Mouse (Mus musculus) neural tube, embryonic 11.5 days (tissue): ENCODE data around the gene Fam107b. TPM values are rescaled to one million over a fixed set of nuclear protein-coding genes. Genes with fewer than 3 reads are reported as not detected.

Source experiments
- ATAC-seq: fragments of 200-750 bp; cut with Nextera tagmentation; 2 replicates; pipeline ENCODE4 v1.8.0; 2017; ENCODE audit warnings: moderate number of reproducible peaks, mild to moderate bottlenecking, moderate TSS enrichment, moderate library complexity; ENCODE audit not compliant: insufficient read depth, low FRiP score, low TSS enrichment
- DNase-seq: peaks from one replicate; pipeline ENCODE4 v3.0.0-alpha.2; 2015; ENCODE audit warnings: low spot score
- H3K27ac ChIP-seq: fragments of 300-500 bp; sonication (generic); 2 replicates; pipeline ENCODE4 v1.5.1; 2014; ENCODE audit warnings: low read depth, mild to moderate bottlenecking, low read length
- H3K27me3 ChIP-seq: fragments of 300-500 bp; sonication (generic); 2 replicates; pipeline ENCODE4 v1.6.1; 2014; ENCODE audit warnings: mild to moderate bottlenecking, low read length, mixed read lengths; ENCODE audit not compliant: control insufficient read depth, insufficient read depth
- H3K36me3 ChIP-seq: fragments of 300-500 bp; sonication (generic); 2 replicates; pipeline ENCODE4 v1.6.1; 2014; ENCODE audit warnings: mild to moderate bottlenecking, low read length, moderate library complexity, mixed read lengths; ENCODE audit not compliant: control insufficient read depth, insufficient read depth
- H3K4me1 ChIP-seq: fragments of 300-500 bp; sonication (generic); 2 replicates; pipeline ENCODE4 v1.6.1; 2014; ENCODE audit warnings: low read length, mixed read lengths; ENCODE audit not compliant: control insufficient read depth, insufficient read depth
- H3K4me2 ChIP-seq: fragments of 300-500 bp; sonication (generic); 2 replicates; pipeline ENCODE4 v1.6.1; 2014; ENCODE audit warnings: low read depth, mild to moderate bottlenecking, moderate library complexity
- H3K4me3 ChIP-seq: fragments of 300-500 bp; sonication (generic); 2 replicates; pipeline ENCODE4 v1.5.1; 2014; ENCODE audit warnings: low read depth, low read length
- H3K9ac ChIP-seq: fragments of 300-500 bp; sonication (generic); 2 replicates; pipeline ENCODE4 v1.6.1; 2014; ENCODE audit warnings: mild to moderate bottlenecking, low read length
- H3K9me3 ChIP-seq: fragments of 300-500 bp; sonication (generic); 2 replicates; pipeline ENCODE4 v1.6.1; 2016; ENCODE audit warnings: low read length; ENCODE audit not compliant: control insufficient read depth
- WGBS: fragments of 180-500 bp; shearing (Covaris S2); extraction: QIAGEN DNeasy Blood & Tissue Kit; methylation state at CpG from one replicate; pipeline ENCODE4 v1.1.7; 2014; 5-methylcytosine and 5-hydroxymethylcytosine counted together
- polyA plus RNA-seq: library from polyadenylated mRNA; unstranded; fragments of >200 nt; fragmentation: Nextera tagmentation; extraction: Ambion mirVana; gene quantifications from 2 replicates; pipeline ENCODE4 v1.2.1, GENCODE M21; 2014

The Fam107b gene
- polyA plus RNA-seq, 1 experiment from 2014 or later: 64.4 TPM

DNA sequence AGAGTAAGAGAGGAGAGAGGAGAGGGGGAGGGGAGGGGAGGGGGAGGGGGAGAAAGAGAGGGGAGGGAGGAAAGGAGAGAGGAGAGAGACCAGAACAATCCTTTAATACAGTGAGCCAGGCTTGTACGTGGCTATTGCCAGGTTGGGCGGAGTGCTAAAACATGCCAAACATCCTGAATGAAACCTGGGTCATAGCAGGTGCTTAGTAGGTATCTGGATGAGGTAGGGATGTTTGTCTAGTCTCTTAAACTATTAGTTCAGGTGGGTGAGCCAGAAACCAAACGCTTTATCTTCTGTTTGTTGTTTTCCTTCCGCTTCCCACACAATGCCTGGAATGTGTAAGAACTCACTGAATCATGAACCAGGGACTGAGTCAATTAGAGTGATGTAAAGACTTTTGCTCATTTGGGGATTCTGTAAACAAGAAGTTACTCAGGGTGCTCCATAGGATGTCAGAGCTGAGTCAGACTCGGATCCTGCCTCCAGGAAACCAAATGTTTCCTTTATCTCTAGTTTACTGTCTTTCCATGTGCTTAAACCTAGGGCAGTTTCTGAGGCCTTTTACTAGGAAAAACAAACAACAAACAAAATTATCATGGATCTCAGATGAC lies 89.1 kb downstream of the Fam107b start:
- H3K9ac ChIP-seq: no peak overlapping the region
- no peak overlapping the region for H3K4me3 ChIP-seq
- no peak for ATAC-seq
- H3K4me2 ChIP-seq: no peak overlapping the region
- no peaks in the 10 kb centered on the region for H3K27me3 ChIP-seq
- H3K4me1 ChIP-seq: no peaks in the 10 kb centered on the region
- no peaks in the 10 kb centered on the region for H3K36me3 ChIP-seq
- H3K9me3 ChIP-seq: no peaks in the 10 kb centered on the region
- WGBS: 62% methylated on average over 5 of the region's 5 CpGs
- H3K27ac ChIP-seq: no peak overlapping the region
- no peak for DNase-seq

DNA sequence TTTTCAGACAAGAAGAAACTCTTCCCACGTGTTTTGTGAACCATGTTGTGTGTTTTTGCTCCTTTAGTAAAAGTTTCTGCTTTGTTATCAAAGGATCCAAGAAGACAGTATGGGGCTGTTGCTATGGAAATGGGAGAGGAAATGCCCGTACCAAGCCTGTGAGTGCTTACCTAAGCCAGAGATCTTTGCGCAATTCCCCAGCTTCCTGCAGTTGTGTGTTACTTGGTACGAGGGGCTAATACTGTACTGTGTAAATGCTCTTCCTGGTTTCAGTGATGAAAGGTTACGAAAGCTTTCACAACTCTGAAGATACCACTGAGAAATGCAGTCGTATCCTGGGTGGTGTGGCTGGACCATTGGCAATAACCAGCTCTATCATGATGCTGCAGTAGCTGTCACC lies 93.8 kb downstream of the Fam107b start:
- Histone ChIP-seq H3K27ac (no peak overlapping the region), H3K27me3 (no peaks in the 10 kb centered on the region), H3K4me1 (no peaks in the 10 kb centered on the region), H3K4me3 (no peak overlapping the region), H3K9ac (no peak overlapping the region), H3K9me3 (no peaks in the 10 kb centered on the region), H3K4me2 (no peak overlapping the region), H3K36me3 (no peaks in the 10 kb centered on the region)
- 75% methylated on average over 6 of the region's 6 CpGs for WGBS
- DNase-seq: no peak
- ATAC-seq: no peak

DNA sequence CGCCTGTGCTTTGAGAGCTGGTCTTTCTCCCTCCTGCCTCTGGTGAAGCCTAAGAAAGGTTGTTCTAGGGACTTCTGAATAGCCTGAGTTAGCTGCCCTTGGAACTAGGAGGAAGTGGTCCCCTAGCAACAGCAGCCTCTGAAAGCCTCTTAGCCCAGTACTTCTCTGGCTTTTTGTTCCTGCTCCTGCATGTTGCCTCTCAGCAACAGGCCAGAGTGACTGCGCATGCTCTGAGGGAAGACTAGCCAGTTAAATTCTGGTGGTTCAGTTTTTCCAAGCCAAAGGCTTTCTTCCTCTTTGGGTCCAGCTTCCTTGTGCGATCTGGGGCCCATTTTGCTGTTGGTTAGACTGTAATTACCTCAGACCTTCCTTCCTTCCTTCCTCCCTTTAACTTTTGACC lies 98.4 kb downstream of the Fam107b start:
- ATAC-seq (no peak), DNase-seq (no peak)
- no peaks in the 10 kb centered on the region for H3K27me3 ChIP-seq
- WGBS: 71% methylated on average over 3 of the region's 3 CpGs
- H3K36me3 ChIP-seq: no peaks in the 10 kb centered on the region
- no peak overlapping the region for H3K4me3 ChIP-seq
- H3K27ac ChIP-seq: no peak overlapping the region
- no peaks in the 10 kb centered on the region for H3K9me3 ChIP-seq
- H3K4me2 ChIP-seq: no peak overlapping the region
- no peaks in the 10 kb centered on the region for H3K4me1 ChIP-seq
- no peak overlapping the region for H3K9ac ChIP-seq

DNA sequence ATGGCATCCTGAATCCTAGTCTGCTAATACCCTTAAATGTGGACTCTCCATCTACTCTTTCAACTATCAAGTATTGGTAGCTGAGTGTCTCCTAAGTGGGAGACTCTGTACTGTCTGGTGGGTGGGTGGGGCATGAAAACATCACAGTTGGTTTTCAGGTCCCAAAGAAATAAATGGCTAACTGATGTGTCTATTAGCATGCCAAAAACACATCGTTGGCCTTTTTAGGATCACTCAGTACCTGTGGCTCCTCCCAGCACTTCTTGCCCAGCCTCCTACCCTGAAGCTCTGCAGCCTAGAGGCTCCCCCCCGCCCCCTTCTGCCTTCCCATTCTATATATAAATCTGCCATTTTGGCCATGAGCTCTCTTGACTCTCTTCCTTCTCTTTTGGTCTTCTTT lies 99.4 kb downstream of the Fam107b start:
- H3K4me2 ChIP-seq: no peak overlapping the region
- DNase-seq (no peak), ATAC-seq (no peak)
- 50% methylated on average over 2 of the region's 2 CpGs for WGBS
- H3K27me3 ChIP-seq: no peaks in the 10 kb centered on the region
- no peak overlapping the region for H3K9ac ChIP-seq
- H3K27ac ChIP-seq: no peak overlapping the region
- H3K9me3 ChIP-seq: no peaks in the 10 kb centered on the region
- no peaks in the 10 kb centered on the region for H3K4me1 ChIP-seq
- no peak overlapping the region for H3K4me3 ChIP-seq
- no peaks in the 10 kb centered on the region for H3K36me3 ChIP-seq

DNA sequence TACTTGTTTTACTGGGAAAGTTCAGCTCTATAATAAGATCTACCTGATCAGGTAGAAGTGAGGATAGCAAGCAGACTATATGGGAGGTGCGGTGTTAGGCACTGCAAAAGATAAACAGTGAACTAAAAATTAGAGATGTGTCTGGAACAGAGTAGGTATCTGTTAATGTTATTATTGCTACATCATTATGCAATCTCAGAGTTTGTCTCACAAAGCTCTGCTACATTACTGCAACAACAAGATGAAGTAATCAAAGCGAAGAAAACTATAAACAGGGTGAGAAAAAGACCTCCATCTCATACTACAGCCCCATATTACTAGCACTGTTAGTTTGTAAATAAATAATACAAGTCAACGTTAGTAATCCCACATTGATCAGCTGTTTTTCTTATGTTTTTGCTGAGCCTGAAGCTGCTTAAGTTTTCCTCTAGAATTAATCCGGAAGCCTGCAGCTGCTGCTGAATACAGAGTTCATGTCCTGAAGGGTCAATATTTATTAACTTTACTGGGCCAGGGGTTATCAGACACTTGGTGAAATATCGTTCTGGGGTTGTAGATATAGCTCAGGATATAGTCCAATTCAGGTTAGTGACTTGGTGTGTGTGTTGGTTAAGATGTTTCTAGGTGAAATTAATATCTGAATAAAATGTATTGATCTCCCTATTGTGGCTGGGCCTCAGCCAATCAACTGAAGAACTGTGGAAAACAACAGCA lies 102.5 kb downstream of the Fam107b start:
- no peak for ATAC-seq
- H3K27me3 ChIP-seq: no peaks in the 10 kb centered on the region
- 83% methylated on average over 5 of the region's 5 CpGs for WGBS

DNA sequence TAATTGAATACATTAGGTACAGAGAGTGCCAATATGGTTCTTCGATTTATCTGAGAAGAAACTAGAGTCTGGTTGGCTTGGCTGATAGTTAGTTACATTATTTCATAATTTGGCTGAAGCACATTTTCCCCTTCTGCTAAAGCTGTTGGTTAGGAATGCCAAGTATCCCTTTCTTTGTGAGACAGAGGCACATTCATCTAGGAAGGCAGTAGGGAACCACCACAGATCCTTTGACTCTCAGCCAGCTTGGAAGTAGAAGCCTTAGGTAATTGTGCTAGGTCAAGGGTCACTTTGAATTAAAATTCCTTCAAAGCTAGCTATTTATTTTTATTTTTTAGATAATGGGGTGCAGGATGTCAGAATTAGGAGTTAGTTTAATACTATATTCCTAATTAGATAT lies 105.2 kb downstream of the Fam107b start:
- Histone ChIP-seq H3K4me2 (no peak overlapping the region), H3K27ac (no peak overlapping the region), H3K36me3 (no peaks in the 10 kb centered on the region), H3K9me3 (no peaks in the 10 kb centered on the region), H3K9ac (no peak overlapping the region), H3K4me3 (no peak overlapping the region), H3K27me3 (no peaks in the 10 kb centered on the region), H3K4me1 (no peaks in the 10 kb centered on the region)
- 93% methylated on average over 1 of the region's 1 CpGs for WGBS
- no peak for DNase-seq
- ATAC-seq: no peak

More for the DNA sequence above, 102.5 kb downstream of the Fam107b start:
- DNase-seq: no peak
- Histone ChIP-seq H3K4me2 (no peak overlapping the region), H3K4me3 (no peak overlapping the region), H3K36me3 (no peaks in the 10 kb centered on the region), H3K27ac (no peak overlapping the region), H3K9ac (no peak overlapping the region), H3K9me3 (no peaks in the 10 kb centered on the region), H3K4me1 (no peaks in the 10 kb centered on the region)

DNA sequence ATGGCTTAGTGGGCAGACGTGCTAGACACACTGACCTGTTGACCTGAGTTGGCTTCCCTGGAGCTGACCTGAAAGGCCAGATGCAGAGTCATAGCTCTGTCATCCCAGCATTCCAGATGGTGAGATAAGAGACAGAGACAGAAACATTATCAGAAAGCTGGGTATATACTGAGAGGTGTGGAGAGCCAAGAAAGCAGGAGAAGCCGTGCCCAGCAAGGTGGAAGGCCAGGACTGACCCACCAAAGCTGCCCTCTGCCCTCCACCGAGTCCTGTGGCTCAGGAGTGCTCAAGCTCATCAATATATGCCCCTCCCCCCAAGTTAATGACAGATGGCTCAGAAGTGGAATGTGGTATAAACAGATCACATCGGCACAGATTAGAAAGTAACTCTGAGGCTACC lies 112.4 kb downstream of the Fam107b start:
- no peak overlapping the region for H3K27ac ChIP-seq
- no peaks in the 10 kb centered on the region for H3K9me3 ChIP-seq
- no peaks in the 10 kb centered on the region for H3K36me3 ChIP-seq
- H3K4me1 ChIP-seq: no peaks in the 10 kb centered on the region; the same call in 1 of the 2 replicates
- H3K27me3 ChIP-seq: no peaks in the 10 kb centered on the region
- no peak overlapping the region for H3K4me2 ChIP-seq
- ATAC-seq (no peak), DNase-seq (no peak)
- H3K9ac ChIP-seq: no peak overlapping the region
- no peak overlapping the region for H3K4me3 ChIP-seq
- WGBS: 70% methylated on average over 4 of the region's 4 CpGs

DNA sequence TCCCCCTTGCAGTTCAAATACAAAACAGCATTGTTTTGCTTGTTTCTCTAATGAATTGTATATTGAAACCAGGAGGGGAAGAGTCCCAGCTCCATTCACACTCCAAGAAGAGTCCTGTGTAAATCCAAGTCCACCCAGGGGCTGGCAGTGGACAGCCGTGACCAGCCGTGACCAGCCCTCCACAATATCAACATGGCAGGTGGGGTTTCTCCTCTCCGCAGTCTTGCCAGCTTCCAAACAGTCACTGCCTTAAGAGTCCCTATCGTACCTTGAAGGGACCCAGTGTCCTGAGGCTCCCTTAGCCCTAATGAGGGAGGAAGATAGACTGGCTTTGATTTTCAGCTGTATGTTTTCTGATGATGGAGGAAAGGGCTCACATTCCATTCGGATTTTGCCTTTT lies 113.1 kb downstream of the Fam107b start:
- H3K36me3 ChIP-seq: no peaks in the 10 kb centered on the region
- no peaks in the 10 kb centered on the region for H3K9me3 ChIP-seq
- H3K4me3 ChIP-seq: no peak overlapping the region
- H3K27me3 ChIP-seq: no peaks in the 10 kb centered on the region
- ATAC-seq (no peak), DNase-seq (no peak)
- H3K27ac ChIP-seq: no peak overlapping the region
- no peaks in the 10 kb centered on the region; the same call in 1 of the 2 replicates for H3K4me1 ChIP-seq
- no peak overlapping the region for H3K9ac ChIP-seq
- 68% methylated on average over 5 of the region's 5 CpGs for WGBS
- H3K4me2 ChIP-seq: no peak overlapping the region

DNA sequence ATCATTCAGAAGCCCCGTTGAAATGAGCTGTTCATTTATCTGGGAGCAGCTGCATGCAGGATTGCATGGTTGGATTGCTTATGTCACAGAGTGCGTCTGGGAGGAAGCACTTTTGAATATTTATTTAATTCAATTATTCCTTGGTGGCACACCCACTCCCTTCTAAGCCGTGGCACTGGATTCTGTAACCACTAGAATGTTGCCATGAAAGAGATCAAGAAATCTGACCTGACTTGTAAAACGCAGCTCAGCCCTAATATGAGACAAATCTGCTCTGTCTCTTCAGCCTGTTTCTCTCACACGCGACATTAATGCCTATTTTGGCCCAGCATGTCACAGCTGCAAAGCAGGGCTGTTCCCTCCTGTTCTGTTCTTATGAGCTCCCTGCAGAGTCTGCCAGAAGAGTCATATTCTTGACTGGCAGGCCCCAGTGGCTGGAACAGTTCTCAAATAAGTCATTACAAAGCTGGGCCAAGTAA lies 113.5 kb downstream of the Fam107b start:
- DNase-seq (no peak), ATAC-seq (no peak)
- Histone ChIP-seq H3K9ac (no peak overlapping the region), H3K36me3 (no peaks in the 10 kb centered on the region), H3K4me1 (no peaks in the 10 kb centered on the region; the same call in 1 of the 2 replicates), H3K27ac (no peak overlapping the region), H3K27me3 (no peaks in the 10 kb centered on the region), H3K9me3 (no peaks in the 10 kb centered on the region), H3K4me3 (no peak overlapping the region), H3K4me2 (no peak overlapping the region)
- 48% methylated on average over 6 of the region's 6 CpGs for WGBS
